In the genomic region with DNA sequence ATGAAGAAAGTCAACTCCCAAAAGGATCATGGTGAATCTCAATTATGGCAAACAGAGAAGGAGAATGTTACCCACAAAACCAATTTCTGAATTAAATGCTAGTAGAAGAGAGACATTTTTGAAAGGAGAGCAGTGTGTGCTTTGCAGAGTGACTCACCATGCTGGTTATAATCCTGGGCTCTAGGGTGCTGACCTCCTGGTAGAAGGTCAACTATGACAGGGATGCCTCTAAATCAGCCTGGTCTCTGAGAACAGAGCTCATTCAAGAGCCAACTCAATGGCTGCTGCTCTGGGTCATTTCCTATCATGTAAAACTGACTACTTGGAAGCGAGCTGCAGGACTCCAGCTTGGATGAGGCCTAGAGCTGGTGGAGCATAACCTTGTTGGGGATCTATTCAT, we compare ENCODE assay signal across 23 mouse cellular contexts.
DNase-seq lines count a peak whose midpoint lies in the region; ATAC-seq and TF ChIP-seq lines count a peak whose summit lies in the region.
"Had no signal": no experiment of that assay in that cellular context is flagged by ENCODE, and none has a peak within 500 bp of the region (broad histone marks: within the 10 kb centered on the region; RNA-seq: fewer than 3 reads in every experiment).

No protein-coding gene starts in this region.

- H3K4me3 ChIP-seq in C2C12 (ENCODE audit: insufficient read depth, poor library complexity, severe bottlenecking) = no peak overlapping the region
- H3K4me3 ChIP-seq in lung, adult 2 months (replicated peaks; ENCODE audit: extremely low read depth, low read depth, low read length) = no peak overlapping the region
- H3K4me3 ChIP-seq: embryonic facial prominence, embryonic 12.5 days; heart, embryonic 10.5 days; hindbrain, embryonic 15.5 days; intestine, embryonic 15.5 days; lung, embryonic 15.5 days; megakaryocyte, embryonic 14.5 days; midbrain, embryonic 13.5 days; neural tube, embryonic 12.5 days had no signal

- TF ChIP-seq CTCF in C2C12 (IDR thresholded peaks at IDR 0.05; ENCODE audit: control insufficient read depth, insufficient read depth, insufficient read length) = no peak
- TF ChIP-seq CTCF in lung, adult 2 months (IDR thresholded peaks at IDR 0.05; ENCODE audit: insufficient read depth, low read length) = no peak

- H3K4me1 ChIP-seq in lung, adult 2 months (ENCODE audit: control insufficient read depth, insufficient read depth, low read length) = peaks cover 2% of the 10 kb centered on the region; the same call in 1 of the 2 replicates
- H3K4me1 ChIP-seq: intestine, embryonic 15.5 days; lung, embryonic 15.5 days had no signal

- TF ChIP-seq POLR2A in lung, adult 2 months (IDR thresholded peaks at IDR 0.05; ENCODE audit: borderline replicate concordance, extremely low read depth, low read depth, low read length) = no peak

- ATAC-seq in monocyte, adult 5-6 weeks (replicated peaks; ENCODE audit: insufficient number of reproducible peaks, low FRiP score, low TSS enrichment, poor library complexity, severe bottlenecking) = no peak
- ATAC-seq: forebrain, postnatal 0 days; intestine, embryonic 15.5 days; midbrain, embryonic 13.5 days had no signal

- H3K36me3 ChIP-seq in C2C12 (ENCODE audit: control insufficient read depth, insufficient read depth) = no peaks in the 10 kb centered on the region
- H3K36me3 ChIP-seq: embryonic facial prominence, embryonic 12.5 days; hindbrain, embryonic 15.5 days; intestine, embryonic 15.5 days; midbrain, embryonic 13.5 days; neural tube, embryonic 12.5 days had no signal

- no peak overlapping the region for H3ac ChIP-seq in C2C12 (ENCODE audit: control insufficient read depth, insufficient read length, low read depth)

- H3K79me2 ChIP-seq in C2C12 (ENCODE audit: control insufficient read depth, insufficient read depth) = no peaks in the 10 kb centered on the region

- peak; percentile 90 for DNase-seq in heart, adult 11 months
- no peak for DNase-seq in heart, postnatal 4 days
- peak; percentile 80 for DNase-seq in 3T3-L1 (ENCODE audit: low read depth, low spot score)
- DNase-seq in adrenal gland, postnatal 36 days = peak; percentile 47 to 54
- no peak for DNase-seq in lung, adult 2 months
- DNase-seq: cerebellum, adult 18-20 months; cerebellum, postnatal 25 days; forebrain, postnatal 0 days; kidney, postnatal 14 days; layer of hippocampus, postnatal 36 days; lung, postnatal 36 days; right cerebral cortex, postnatal 14 days; spleen, adult 18-20 months had no signal

- 97% methylated on average over 1 of the region's 1 CpGs for WGBS in lung, adult 2 months

- H3K79me3 ChIP-seq in C2C12 (ENCODE audit: low read depth) = no peaks in the 10 kb centered on the region

- no peaks in the 10 kb centered on the region for H3K27me3 ChIP-seq in C2C12 (ENCODE audit: control insufficient read depth, insufficient read depth, insufficient read length)
- H3K27me3 ChIP-seq: embryonic facial prominence, embryonic 12.5 days; hindbrain, embryonic 15.5 days; intestine, embryonic 15.5 days; lung, embryonic 15.5 days; megakaryocyte, embryonic 14.5 days; midbrain, embryonic 13.5 days; neural tube, embryonic 12.5 days had no signal

TF ChIP-seq in C2C12, 6 proteins besides CTCF, POLR2A, EP300 and RAD21:
- peak; percentile 84 for TF ChIP-seq FOSL1 (IDR thresholded peaks at IDR 0.05; ENCODE audit: insufficient read depth, low read length, poor library complexity, severe bottlenecking)
- peak; percentile 15 for TF ChIP-seq MAX (IDR thresholded peaks at IDR 0.05)
- TF ChIP-seq USF1 (IDR thresholded peaks at IDR 0.05; ENCODE audit: low read depth) = no peak
- no peak for TF ChIP-seq MYOG (IDR thresholded peaks at IDR 0.05; ENCODE audit: control insufficient read depth, extremely low read depth, insufficient read length)
TF ChIP-seq in C2C12: peak in this region for 2.

Comparison
In these comparisons a context has a peak if more than half of its experiments do, and no peak if none do; other contexts are left out.
1. DNase-seq: peak in heart, adult 11 months (single experiment), 3T3-L1 (single experiment) and adrenal gland, postnatal 36 days (2 of 2); none in heart, postnatal 4 days (single experiment) and lung, adult 2 months (single experiment).